Mouse (Mus musculus): ENCODE data around the gene Pgm1.
A peak's percentile ranks its signal among the peaks of the same experiment; 100 is the strongest.

Gene Pgm1

DNA sequence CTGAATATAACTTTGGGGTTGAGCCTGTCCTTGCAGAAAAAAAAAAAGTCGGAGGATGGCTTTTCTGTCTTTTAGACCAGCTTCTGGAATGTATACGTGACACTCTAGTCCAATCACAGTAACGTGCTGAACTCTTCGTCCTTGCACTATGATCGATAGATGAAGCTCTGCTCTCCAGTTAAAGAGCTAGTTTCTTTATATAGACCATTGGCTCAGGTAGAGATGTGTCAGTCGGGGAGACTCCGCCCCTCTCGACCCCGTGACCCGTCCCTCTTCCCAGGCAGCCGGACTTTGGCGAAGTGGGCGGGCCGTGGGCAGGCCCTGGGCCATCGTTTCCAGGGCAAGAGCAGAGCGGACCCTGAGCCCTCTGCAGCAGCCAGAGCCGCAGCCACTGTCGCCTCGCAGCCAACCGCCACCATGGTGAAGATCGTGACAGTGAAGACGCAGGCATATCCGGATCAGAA, at the start of gene Pgm1:
Gene Pgm1 (plus strand): TSS at position 266 of the 464 bp plus-strand sequence.
- DNase-seq (ENCODE audit: extremely low spot score, low spot score): no peak

- DNase-seq (ENCODE audit: extremely low spot score, low spot score): no peak
Measured at GRCm38 (mm10) chr4:99881882-99882281, 47.3 kb upstream of the Pgm1 start.

DNA sequence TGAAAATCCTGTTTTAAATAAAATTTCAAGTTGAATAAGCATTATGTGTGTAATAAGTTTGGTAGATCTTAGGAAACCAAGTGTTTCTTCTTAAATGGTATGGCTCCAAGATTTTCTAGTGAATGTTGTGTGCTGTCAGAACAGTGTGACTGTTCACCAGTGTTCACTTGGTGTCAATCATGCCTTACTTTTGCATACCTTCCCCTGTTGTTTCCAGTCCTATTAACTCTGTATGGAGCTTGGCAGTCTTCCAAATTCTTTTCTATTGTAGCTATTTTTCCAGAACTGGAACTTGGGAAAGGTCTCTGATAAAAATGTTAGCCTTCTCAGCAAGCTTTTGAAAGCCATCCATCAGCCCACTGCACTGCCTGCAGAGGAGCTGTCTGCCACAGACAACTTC, 46.8 kb upstream of the Pgm1 start:
- no peak for DNase-seq (ENCODE audit: extremely low spot score, low spot score)

- no peak for DNase-seq (ENCODE audit: extremely low spot score, low spot score)
Measured at GRCm38 (mm10) chr4:99913894-99914451, 15.2 kb upstream of the Pgm1 start.

GRCm38 (mm10) chr4:99926380-99926779, 2.8 kb upstream of the Pgm1 start:
- no peak for DNase-seq (ENCODE audit: extremely low spot score, low spot score)

- no peak for DNase-seq (ENCODE audit: extremely low spot score, low spot score)
Measured at GRCm38 (mm10) chr4:99928521-99928920, 693 bp upstream of the Pgm1 start.

DNA sequence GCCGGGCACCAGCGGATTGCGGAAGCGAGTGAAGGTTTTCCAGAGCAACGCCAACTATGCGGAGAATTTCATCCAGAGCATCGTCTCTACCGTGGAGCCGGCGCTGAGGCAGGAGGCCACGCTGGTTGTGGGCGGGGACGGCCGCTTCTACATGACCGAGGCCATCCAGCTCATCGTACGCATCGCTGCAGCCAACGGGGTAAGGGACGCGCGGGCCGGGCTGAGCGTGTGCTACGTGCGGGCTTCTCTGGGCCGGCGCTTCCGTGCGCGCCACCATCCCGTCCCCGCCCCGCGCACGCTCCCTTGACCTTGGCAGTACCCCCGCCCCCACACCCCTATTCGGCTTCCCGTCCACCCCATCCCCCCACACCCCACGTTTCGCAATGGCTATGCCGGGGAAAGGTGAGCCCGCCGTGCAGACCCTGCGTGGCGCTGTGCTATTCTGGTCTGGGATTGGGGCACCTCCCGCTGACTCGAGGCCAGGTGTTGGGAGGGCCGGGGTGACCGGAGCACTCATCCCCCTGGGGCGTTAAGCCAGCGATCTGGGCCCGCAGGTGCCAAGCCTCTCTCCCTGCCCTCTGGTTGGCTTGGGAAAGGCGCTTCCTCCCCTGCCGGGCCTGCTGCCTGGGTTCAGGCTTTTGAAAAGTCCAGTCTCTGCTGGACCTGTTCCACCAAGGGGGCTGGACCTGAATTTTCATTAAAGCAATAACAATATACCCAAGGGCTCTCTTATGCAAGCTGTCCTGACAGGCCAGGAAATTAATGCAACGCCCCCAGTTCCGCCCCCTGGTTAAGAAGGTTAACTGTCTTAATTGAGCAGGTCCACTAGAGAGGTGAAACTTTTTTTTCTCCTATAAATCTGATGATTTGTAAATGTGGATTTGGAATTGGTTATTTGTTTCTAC, 651 bp downstream of the Pgm1 start, which contains the start of gene Itgb3bp:
Gene Itgb3bp (minus strand): TSS at position 201 of the 905 bp plus-strand sequence.
- peak; percentile 80 for DNase-seq (ENCODE audit: extremely low spot score, low spot score)

DNA sequence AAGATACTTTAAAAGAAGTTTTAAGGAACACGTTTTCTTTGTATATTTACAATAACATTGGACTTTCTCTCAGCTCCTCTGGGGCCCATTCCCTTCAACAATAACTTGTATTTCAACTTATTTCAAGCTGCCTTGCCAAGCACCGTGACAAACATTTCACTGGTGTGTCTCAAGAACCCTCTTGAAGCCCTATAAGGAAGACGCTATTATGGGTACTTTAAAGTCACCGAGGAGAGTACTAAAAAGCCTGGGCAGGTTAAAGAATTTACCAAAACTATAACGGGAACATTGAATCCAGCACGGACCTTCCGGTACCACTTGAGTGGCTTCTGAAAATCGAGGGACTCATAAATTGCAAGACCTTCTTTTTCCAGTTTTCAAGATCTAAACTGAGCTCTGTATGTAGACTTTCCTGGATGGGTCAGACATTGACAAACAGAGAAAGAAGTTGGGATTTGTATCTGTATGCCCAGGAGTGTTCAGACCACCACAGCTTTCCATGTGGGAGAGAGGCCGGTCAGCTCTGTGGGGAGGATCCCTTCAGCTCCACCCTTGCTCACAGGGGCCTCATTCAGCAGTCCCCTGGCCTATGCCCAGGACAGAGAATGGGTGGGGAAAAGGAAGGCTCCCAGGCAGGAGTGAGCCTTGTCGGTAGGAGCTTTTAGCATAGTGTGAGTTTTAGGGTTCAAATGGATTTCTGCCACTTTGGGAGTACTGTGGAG, 1.5 kb downstream of the Pgm1 start:
- DNase-seq (ENCODE audit: extremely low spot score, low spot score): peak; percentile 12

DNA sequence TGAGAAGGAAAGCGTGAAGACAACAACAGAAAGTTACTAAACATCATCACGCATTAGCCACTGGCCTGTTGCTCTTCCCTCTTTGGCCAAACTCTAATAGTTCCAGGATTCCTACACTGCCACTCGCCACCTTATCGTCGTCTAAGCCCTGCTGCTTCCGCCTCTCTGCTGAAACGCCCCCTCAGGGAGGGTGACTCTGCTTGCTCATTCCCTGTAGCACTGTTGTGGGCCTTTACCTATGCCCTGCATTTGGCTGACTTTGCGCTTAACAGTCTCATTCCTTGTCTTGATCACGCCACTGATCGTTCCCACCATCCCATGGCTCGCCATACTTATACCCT, 2.0 kb downstream of the Pgm1 start:
- peak; percentile 10 for DNase-seq (ENCODE audit: extremely low spot score, low spot score)

- peak; percentile 8 for DNase-seq (ENCODE audit: extremely low spot score, low spot score)
Measured at GRCm38 (mm10) chr4:99931807-99932206, 2.6 kb downstream of the Pgm1 start.

DNA sequence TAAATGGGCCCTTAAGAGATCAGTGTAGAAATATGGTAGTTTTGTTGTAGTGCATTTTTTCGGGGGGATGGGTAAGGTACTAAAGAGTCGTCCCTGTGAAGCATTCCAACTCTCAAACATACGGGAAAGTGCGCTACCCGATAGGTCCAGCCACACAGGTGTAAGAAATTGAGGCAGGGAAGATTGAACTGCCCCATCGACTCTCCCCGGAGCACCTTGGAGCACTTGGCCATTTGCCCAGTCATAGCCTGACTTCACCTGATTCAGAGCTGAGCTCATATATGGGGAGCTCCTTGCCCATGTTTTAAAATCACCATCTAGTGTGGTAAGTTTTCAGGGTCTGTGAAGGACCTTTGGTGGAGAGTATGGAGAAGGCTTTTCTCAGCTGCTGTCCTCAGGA, 5.6 kb downstream of the Pgm1 start:
- DNase-seq (ENCODE audit: extremely low spot score, low spot score): no peak

GRCm38 (mm10) chr4:99936278-99936677, 7.1 kb downstream of the Pgm1 start:
- DNase-seq (ENCODE audit: extremely low spot score, low spot score): no peak

DNA sequence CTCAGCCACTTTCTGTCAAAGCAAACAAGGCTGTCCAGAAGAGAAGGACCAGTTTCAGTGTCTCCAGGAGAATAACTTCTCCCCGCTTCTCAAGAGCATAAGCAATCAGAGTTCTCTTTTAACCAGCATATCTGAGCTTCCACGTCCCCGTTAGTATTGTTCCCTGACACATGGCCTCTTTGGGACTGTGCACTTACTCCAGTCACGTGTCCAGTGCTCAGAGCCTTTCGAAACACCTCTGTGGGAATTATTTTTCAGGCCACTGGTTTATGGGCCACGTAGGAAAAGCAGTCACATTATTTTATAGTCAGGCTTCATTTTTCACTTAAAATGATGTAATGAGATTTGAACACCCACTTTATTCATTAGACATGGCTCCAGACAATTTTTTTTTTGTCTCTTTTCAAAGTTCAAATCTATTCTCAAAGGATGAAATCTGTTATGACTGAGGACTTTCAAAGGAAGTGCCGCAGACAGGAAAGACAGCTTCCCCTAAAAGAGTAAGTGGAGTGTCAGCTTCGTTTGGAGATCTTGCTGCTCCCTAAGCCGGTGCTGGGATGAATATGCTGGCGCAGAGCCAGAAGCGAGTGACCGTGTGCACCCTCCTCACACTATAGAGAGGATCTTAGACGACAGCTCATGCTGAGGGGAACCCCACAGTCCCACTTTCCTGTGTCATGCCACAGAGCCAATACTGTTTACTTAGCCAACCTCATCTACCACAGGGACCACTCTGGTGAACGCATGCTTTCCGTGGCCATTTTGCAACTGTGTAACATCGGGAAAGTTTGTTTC, 10.7 kb downstream of the Pgm1 start:
- DNase-seq (ENCODE audit: extremely low spot score, low spot score): no peak

- DNase-seq (ENCODE audit: extremely low spot score, low spot score): no peak
Measured at GRCm38 (mm10) chr4:99941655-99942414, 12.6 kb downstream of the Pgm1 start.

DNA sequence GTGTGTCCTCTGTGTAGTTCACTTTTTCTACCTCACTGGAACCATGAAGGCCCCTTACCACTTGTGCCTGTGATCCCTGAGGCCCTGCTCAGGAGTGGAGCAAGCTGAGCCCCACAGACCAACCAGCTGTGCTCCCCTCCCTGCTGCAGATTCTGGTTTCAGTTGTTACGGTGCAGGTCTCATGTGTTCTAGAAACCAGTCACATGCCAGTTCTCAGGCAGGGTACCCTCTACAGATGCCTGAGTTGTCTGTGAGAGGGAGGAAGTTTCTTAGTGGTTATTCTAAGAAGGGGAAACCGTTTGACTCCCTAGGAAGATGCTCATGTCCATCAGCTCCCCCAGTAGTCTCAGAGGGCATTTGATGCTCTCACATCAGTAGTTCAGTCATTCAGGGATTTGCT, 15.4 kb downstream of the Pgm1 start:
- DNase-seq (ENCODE audit: extremely low spot score, low spot score): no peak

- no peak for DNase-seq (ENCODE audit: extremely low spot score, low spot score)
Measured at GRCm38 (mm10) chr4:99945011-99945410, 15.8 kb downstream of the Pgm1 start.

DNA sequence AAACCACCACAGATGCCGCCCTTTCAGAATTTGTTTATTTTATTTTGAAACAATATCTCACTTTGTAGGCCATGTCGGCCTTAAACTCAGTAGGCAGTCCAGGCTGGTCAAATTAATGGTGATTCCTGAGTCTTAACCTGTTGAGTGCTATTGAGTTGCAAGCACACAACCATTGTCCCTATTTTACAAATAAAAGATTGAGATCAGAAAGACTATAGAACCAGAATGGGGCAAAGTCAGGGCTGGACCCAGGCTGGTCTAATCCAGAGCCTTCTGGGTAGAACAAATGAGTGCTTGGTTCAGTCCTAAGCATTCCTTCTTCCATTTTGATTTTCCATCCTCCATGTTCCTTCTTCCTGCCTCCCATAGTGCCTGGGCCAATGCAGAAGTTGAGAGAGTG, 17.3 kb downstream of the Pgm1 start:
- DNase-seq (ENCODE audit: extremely low spot score, low spot score): no peak

GRCm38 (mm10) chr4:99947192-99947591, 18.0 kb downstream of the Pgm1 start:
- DNase-seq (ENCODE audit: extremely low spot score, low spot score): no peak

DNA sequence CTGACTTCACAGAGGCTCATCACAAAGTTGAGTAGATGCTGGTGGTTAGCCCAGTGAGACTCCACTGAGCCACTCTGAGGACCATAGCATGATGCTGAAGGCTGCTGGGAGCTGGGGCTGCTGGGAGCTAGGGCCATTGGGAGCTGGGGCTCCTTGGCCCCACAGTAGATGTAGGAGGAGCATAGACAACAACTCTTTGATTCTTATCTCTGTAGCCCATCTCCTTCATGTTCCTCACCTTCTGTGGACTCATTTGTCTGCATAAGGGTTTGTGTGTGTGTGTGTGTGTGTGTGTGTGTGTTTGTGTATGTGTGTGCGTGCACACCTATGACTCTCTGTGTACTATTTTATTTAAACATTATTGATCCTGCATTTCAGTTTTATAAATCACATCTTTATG, 18.7 kb downstream of the Pgm1 start:
- DNase-seq (ENCODE audit: extremely low spot score, low spot score): no peak

DNA sequence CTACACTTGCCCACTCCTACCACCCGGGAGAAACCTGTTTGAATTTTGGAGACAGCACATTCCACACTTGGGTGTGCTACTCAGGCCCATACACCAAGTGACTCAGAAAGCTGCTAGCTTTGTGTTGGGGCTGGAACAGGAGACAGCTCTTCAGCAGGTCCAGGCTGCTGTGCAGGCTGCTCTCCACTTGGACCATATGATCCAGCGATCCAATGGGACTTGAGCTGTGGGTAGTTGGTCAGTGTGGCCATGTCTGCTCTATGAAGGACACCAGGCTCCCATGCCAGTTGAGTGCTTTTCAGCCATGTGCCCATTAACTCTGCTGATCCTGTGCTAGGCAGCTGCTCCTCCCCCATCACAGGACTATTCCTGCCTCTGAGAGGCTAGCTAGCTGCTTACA, 24.7 kb downstream of the Pgm1 start:
- DNase-seq (ENCODE audit: extremely low spot score, low spot score): no peak

DNA sequence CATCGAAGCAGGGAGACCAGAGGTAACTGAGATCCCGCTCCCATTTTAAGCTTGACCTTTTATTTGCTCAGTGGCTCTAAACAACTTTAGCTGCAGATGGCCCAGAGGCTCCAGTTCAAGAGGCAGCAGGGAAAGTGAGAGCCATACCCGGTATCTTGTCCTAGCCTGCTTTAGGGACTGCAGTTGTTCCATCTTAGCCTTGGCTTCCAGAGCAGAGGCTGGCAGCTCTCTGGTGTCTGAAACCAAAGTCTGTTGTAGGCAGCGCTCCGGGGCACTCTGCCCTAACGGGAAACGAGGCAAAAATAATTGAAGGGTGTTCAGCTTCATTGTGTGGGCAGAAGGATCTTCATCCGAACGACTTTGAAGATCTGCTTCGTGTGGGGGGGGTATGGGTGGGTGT, 26.2 kb downstream of the Pgm1 start:
- DNase-seq (ENCODE audit: extremely low spot score, low spot score): no peak

Data from neural tube, embryonic 10.5 days (tissue).